Mouse (Mus musculus): Measurements from ENCODE around the gene Slc34a3. TPM values are rescaled to one million over a fixed set of nuclear protein-coding genes. Genes with fewer than 3 reads are reported as not detected.

The Slc34a3 gene
- polyA plus RNA-seq, 1 experiment from 2014 or later: not detected

GRCm38 (mm10) chr2:25265897-25266656 lies 31.9 kb upstream of the Slc34a3 start:
- H3K4me2 ChIP-seq (ENCODE audit: low read depth, severe bottlenecking): no peak overlapping the region; the same call in 1 of the 2 replicates
- 65% methylated on average over 6 of the region's 6 CpGs for WGBS
- peaks cover 2% of the 10 kb centered on the region; the same call in 1 of the 2 replicates for H3K36me3 ChIP-seq (ENCODE audit: control insufficient read depth, insufficient read depth, low read length)
- 0 out of 2 replicates have a peak overlapping the region, but pooled peaks have one; percentile 22 for H3K9ac ChIP-seq (ENCODE audit: low read length)
- no peak overlapping the region for H3K27ac ChIP-seq (replicated peaks; ENCODE audit: low read depth, low read length)
- peaks cover 13% of the 10 kb centered on the region for H3K4me1 ChIP-seq (ENCODE audit: control insufficient read depth, insufficient read depth, low read length)
- ATAC-seq (ENCODE audit: insufficient number of reproducible peaks, low FRiP score, low TSS enrichment, low read depth) (no peak), DNase-seq (ENCODE audit: low spot score) (no peak)
- H3K27me3 ChIP-seq (ENCODE audit: control insufficient read depth, insufficient read depth, low read length): peaks cover 19% of the 10 kb centered on the region
- H3K9me3 ChIP-seq (ENCODE audit: control insufficient read depth, low read length): no peaks in the 10 kb centered on the region
- no peak overlapping the region for H3K4me3 ChIP-seq (ENCODE audit: low read depth, low read length)

- 75% methylated on average over 3 of the region's 3 CpGs for WGBS
- ATAC-seq (ENCODE audit: insufficient number of reproducible peaks, low FRiP score, low TSS enrichment, low read depth): no peak
- peaks cover 2% of the 10 kb centered on the region; the same call in 1 of the 2 replicates for H3K36me3 ChIP-seq (ENCODE audit: control insufficient read depth, insufficient read depth, low read length)
- H3K27me3 ChIP-seq (ENCODE audit: control insufficient read depth, insufficient read depth, low read length): peaks cover 19% of the 10 kb centered on the region
- H3K4me3 ChIP-seq (ENCODE audit: low read depth, low read length): no peak overlapping the region
- DNase-seq (ENCODE audit: low spot score): no peak
- H3K4me2 ChIP-seq (ENCODE audit: low read depth, severe bottlenecking): no peak overlapping the region
- H3K4me1 ChIP-seq (ENCODE audit: control insufficient read depth, insufficient read depth, low read length): peaks cover 9% of the 10 kb centered on the region
- no peak overlapping the region for H3K9ac ChIP-seq (ENCODE audit: low read length)
- no peak overlapping the region for H3K27ac ChIP-seq (replicated peaks; ENCODE audit: low read depth, low read length)
- H3K9me3 ChIP-seq (ENCODE audit: control insufficient read depth, low read length): no peaks in the 10 kb centered on the region
These were observed 30.7 kb upstream of the Slc34a3 start for GRCm38 (mm10) chr2:25264851-25265250.

GRCm38 (mm10) chr2:25264286-25264660 lies 30.1 kb upstream of the Slc34a3 start:
- no peak overlapping the region for H3K9ac ChIP-seq (ENCODE audit: low read length)
- H3K36me3 ChIP-seq (ENCODE audit: control insufficient read depth, insufficient read depth, low read length): peaks cover 2% of the 10 kb centered on the region; the same call in 1 of the 2 replicates
- peaks cover 9% of the 10 kb centered on the region for H3K4me1 ChIP-seq (ENCODE audit: control insufficient read depth, insufficient read depth, low read length)
- ATAC-seq (ENCODE audit: insufficient number of reproducible peaks, low FRiP score, low TSS enrichment, low read depth) (no peak), DNase-seq (ENCODE audit: low spot score) (no peak)
- H3K4me3 ChIP-seq (ENCODE audit: low read depth, low read length): no peak overlapping the region
- peaks cover 19% of the 10 kb centered on the region for H3K27me3 ChIP-seq (ENCODE audit: control insufficient read depth, insufficient read depth, low read length)
- no peak overlapping the region for H3K4me2 ChIP-seq (ENCODE audit: low read depth, severe bottlenecking)
- H3K27ac ChIP-seq (replicated peaks; ENCODE audit: low read depth, low read length): no peak overlapping the region
- no peaks in the 10 kb centered on the region for H3K9me3 ChIP-seq (ENCODE audit: control insufficient read depth, low read length)
- 75% methylated on average over 5 of the region's 5 CpGs for WGBS

- H3K4me1 ChIP-seq (ENCODE audit: control insufficient read depth, insufficient read depth, low read length): peaks cover 9% of the 10 kb centered on the region
These were observed 29.6 kb upstream of the Slc34a3 start for GRCm38 (mm10) chr2:25263623-25264285.

GRCm38 (mm10) chr2:25262795-25263622 lies 28.8 kb upstream of the Slc34a3 start:
- H3K36me3 ChIP-seq (ENCODE audit: control insufficient read depth, insufficient read depth, low read length): no peaks in the 10 kb centered on the region
- H3K9me3 ChIP-seq (ENCODE audit: control insufficient read depth, low read length): no peaks in the 10 kb centered on the region
- peak overlapping the region; percentile 74 for H3K4me3 ChIP-seq (ENCODE audit: low read depth, low read length)
- peak; percentile 63 for DNase-seq (ENCODE audit: low spot score)
- no peak overlapping the region for H3K27ac ChIP-seq (replicated peaks; ENCODE audit: low read depth, low read length)
- peak; percentile 29; the same call in 1 of the 2 replicates for ATAC-seq (ENCODE audit: insufficient number of reproducible peaks, low FRiP score, low TSS enrichment, low read depth)
- peak overlapping the region; percentile 58 for H3K9ac ChIP-seq (ENCODE audit: low read length)
- under 1% methylated on average over 77 of the region's 82 CpGs for WGBS
- H3K4me1 ChIP-seq (ENCODE audit: control insufficient read depth, insufficient read depth, low read length): peaks cover 9% of the 10 kb centered on the region
- H3K27me3 ChIP-seq (ENCODE audit: control insufficient read depth, insufficient read depth, low read length): peaks cover 19% of the 10 kb centered on the region
- H3K4me2 ChIP-seq (ENCODE audit: low read depth, severe bottlenecking): peak overlapping the region; percentile 99

More at GRCm38 (mm10) chr2:25263623-25264285, 29.6 kb upstream of the Slc34a3 start:
- peaks cover 19% of the 10 kb centered on the region for H3K27me3 ChIP-seq (ENCODE audit: control insufficient read depth, insufficient read depth, low read length)
- ATAC-seq (ENCODE audit: insufficient number of reproducible peaks, low FRiP score, low TSS enrichment, low read depth): no peak
- H3K9ac ChIP-seq (ENCODE audit: low read length): peak overlapping the region; percentile 58
- no peak overlapping the region for H3K27ac ChIP-seq (replicated peaks; ENCODE audit: low read depth, low read length)
- peak overlapping the region; percentile 74 for H3K4me3 ChIP-seq (ENCODE audit: low read depth, low read length)
- WGBS: 21% methylated on average over 12 of the region's 12 CpGs
- H3K36me3 ChIP-seq (ENCODE audit: control insufficient read depth, insufficient read depth, low read length): no peaks in the 10 kb centered on the region; the same call in 1 of the 2 replicates
- no peak for DNase-seq (ENCODE audit: low spot score)
- H3K9me3 ChIP-seq (ENCODE audit: control insufficient read depth, low read length): no peaks in the 10 kb centered on the region
- peak overlapping the region; percentile 99 for H3K4me2 ChIP-seq (ENCODE audit: low read depth, severe bottlenecking)

GRCm38 (mm10) chr2:25262291-25262767 lies 28.2 kb upstream of the Slc34a3 start, which contains the start of gene Tprn:
Gene Tprn (plus strand): TSS chr2:25262618.
- under 1% methylated on average over 39 of the region's 39 CpGs for WGBS
- Histone ChIP-seq H3K9ac (ENCODE audit: low read length) (peak within 1 kb of the TSS; percentile 58), H3K27me3 (ENCODE audit: control insufficient read depth, insufficient read depth, low read length) (peaks cover 19% of the 10 kb centered on the region), H3K36me3 (ENCODE audit: control insufficient read depth, insufficient read depth, low read length) (no peaks in the 10 kb centered on the region), H3K4me2 (ENCODE audit: low read depth, severe bottlenecking) (peak within 1 kb of the TSS; percentile 99), H3K27ac (replicated peaks; ENCODE audit: low read depth, low read length) (no peak within 1 kb of the TSS), H3K4me3 (ENCODE audit: low read depth, low read length) (peak within 1 kb of the TSS; percentile 74), H3K9me3 (ENCODE audit: control insufficient read depth, low read length) (no peaks in the 10 kb centered on the region), H3K4me1 (ENCODE audit: control insufficient read depth, insufficient read depth, low read length) (peaks cover 9% of the 10 kb centered on the region)
- DNase-seq (ENCODE audit: low spot score): peak; percentile 94
- peak; percentile 99 for ATAC-seq (ENCODE audit: insufficient number of reproducible peaks, low FRiP score, low TSS enrichment, low read depth)

GRCm38 (mm10) chr2:25261870-25262269 lies 27.7 kb upstream of the Slc34a3 start:
- Histone ChIP-seq H3K9ac (ENCODE audit: low read length) (no peak overlapping the region), H3K4me1 (ENCODE audit: control insufficient read depth, insufficient read depth, low read length) (peaks cover 9% of the 10 kb centered on the region), H3K36me3 (ENCODE audit: control insufficient read depth, insufficient read depth, low read length) (no peaks in the 10 kb centered on the region), H3K4me3 (ENCODE audit: low read depth, low read length) (peak overlapping the region; percentile 74), H3K4me2 (ENCODE audit: low read depth, severe bottlenecking) (peak overlapping the region; percentile 99), H3K9me3 (ENCODE audit: control insufficient read depth, low read length) (no peaks in the 10 kb centered on the region), H3K27ac (replicated peaks; ENCODE audit: low read depth, low read length) (no peak overlapping the region), H3K27me3 (ENCODE audit: control insufficient read depth, insufficient read depth, low read length) (peaks cover 19% of the 10 kb centered on the region)
- no peak for ATAC-seq (ENCODE audit: insufficient number of reproducible peaks, low FRiP score, low TSS enrichment, low read depth)
- WGBS: 45% methylated on average over 11 of the region's 12 CpGs
- no peak for DNase-seq (ENCODE audit: low spot score)

GRCm38 (mm10) chr2:25258887-25259286 lies 24.7 kb upstream of the Slc34a3 start:
- H3K9me3 ChIP-seq (ENCODE audit: control insufficient read depth, low read length): no peaks in the 10 kb centered on the region
- 66% methylated on average over 2 of the region's 2 CpGs for WGBS
- DNase-seq (ENCODE audit: low spot score): no peak
- H3K9ac ChIP-seq (ENCODE audit: low read length): no peak overlapping the region
- no peak overlapping the region for H3K4me3 ChIP-seq (ENCODE audit: low read depth, low read length)
- H3K27me3 ChIP-seq (ENCODE audit: control insufficient read depth, insufficient read depth, low read length): peaks cover 9% of the 10 kb centered on the region
- no peak for ATAC-seq (ENCODE audit: insufficient number of reproducible peaks, low FRiP score, low TSS enrichment, low read depth)
- no peaks in the 10 kb centered on the region for H3K36me3 ChIP-seq (ENCODE audit: control insufficient read depth, insufficient read depth, low read length)
- no peak overlapping the region for H3K27ac ChIP-seq (replicated peaks; ENCODE audit: low read depth, low read length)
- H3K4me1 ChIP-seq (ENCODE audit: control insufficient read depth, insufficient read depth, low read length): peaks cover 13% of the 10 kb centered on the region
- H3K4me2 ChIP-seq (ENCODE audit: low read depth, severe bottlenecking): no peak overlapping the region

Measured in limb, embryonic 11.5 days (tissue).